9 mouse cellular contexts compared by ENCODE assay signal in genomic region chr11:108980530-108980929, GRCm38 (mm10).
A peak's percentile ranks its signal among the peaks of the same experiment; 100 is the strongest.
DNase-seq lines count a peak whose midpoint lies in the region; ATAC-seq lines count a peak whose summit lies in the region.
"Had no signal": no experiment of that assay in that cellular context is flagged by ENCODE, and none has a peak within 500 bp of the region (broad histone marks: within the 10 kb centered on the region; RNA-seq: fewer than 3 reads in every experiment).

No protein-coding gene starts in this region.

- no peak for ATAC-seq in hindbrain, embryonic 12.5 days (ENCODE audit: low FRiP score)

- no peak overlapping the region for H3K27ac ChIP-seq in hindbrain, embryonic 12.5 days
- H3K27ac ChIP-seq: liver, embryonic 15.5 days had no signal

- 74% methylated on average over 12 of the region's 12 CpGs for WGBS in hindbrain, embryonic 12.5 days

- H3K4me2 ChIP-seq in hindbrain, embryonic 12.5 days (replicated peaks) = no peak overlapping the region
- H3K4me2 ChIP-seq: liver, embryonic 15.5 days had no signal

- H3K9ac ChIP-seq in hindbrain, embryonic 12.5 days = no peak overlapping the region
- H3K9ac ChIP-seq: liver, embryonic 15.5 days had no signal

- H3K4me3 ChIP-seq in hindbrain, embryonic 12.5 days = no peak overlapping the region
- H3K4me3 ChIP-seq: liver, embryonic 15.5 days had no signal

- no peaks in the 10 kb centered on the region for H3K36me3 ChIP-seq in hindbrain, embryonic 12.5 days
- H3K36me3 ChIP-seq: liver, embryonic 15.5 days had no signal

- no peaks in the 10 kb centered on the region for H3K9me3 ChIP-seq in hindbrain, embryonic 12.5 days (replicated peaks)
- H3K9me3 ChIP-seq: liver, embryonic 15.5 days had no signal

- H3K4me1 ChIP-seq in hindbrain, embryonic 12.5 days = peaks cover 12% of the 10 kb centered on the region; the same call in 1 of the 2 replicates
- H3K4me1 ChIP-seq: liver, embryonic 15.5 days had no signal

- no peaks in the 10 kb centered on the region for H3K27me3 ChIP-seq in hindbrain, embryonic 12.5 days
- H3K27me3 ChIP-seq: liver, embryonic 15.5 days had no signal

- peak; percentile 84 for DNase-seq in right cerebral cortex, adult 18-20 months
- DNase-seq in right cerebral cortex, postnatal 4 days = no peak
- peak; percentile 65 to 79 for DNase-seq in frontal cortex, postnatal 36 days (ENCODE audit: low spot score in 2 of 2)
- peak; percentile 17 for DNase-seq in layer of hippocampus, adult 9-10 months (ENCODE audit: low spot score)
- DNase-seq in ovary, postnatal 36 days (ENCODE audit: low spot score) = peak; percentile 27
- DNase-seq in gastrocnemius, adult 18-20 months (ENCODE audit: low spot score) = no peak
- DNase-seq in thymus, postnatal 25 days = no peak

Comparison
In these comparisons a context has a peak if more than half of its experiments do, and no peak if none do; other contexts are left out.
1. DNase-seq: peak in right cerebral cortex, adult 18-20 months (single experiment), frontal cortex, postnatal 36 days (2 of 2), layer of hippocampus, adult 9-10 months (single experiment) and ovary, postnatal 36 days (single experiment); none in right cerebral cortex, postnatal 4 days (single experiment), gastrocnemius, adult 18-20 months (single experiment) and thymus, postnatal 25 days (single experiment).